Mouse (Mus musculus) megakaryocyte, embryonic 14.5 days (primary cell): Measurements from ENCODE around the gene Six5.

Experiments used
- FLI1 ChIP-seq: IDR thresholded peaks from 2 replicates; pipeline ENCODE4 v1.6.1; 2012; ENCODE audit warnings: low read length, inconsistent platforms, mixed read lengths
- GATA1 ChIP-seq: IDR thresholded peaks from 3 replicates; pipeline ENCODE4 v1.6.1; 2012; ENCODE audit warnings: mixed read lengths, low read length, inconsistent platforms, borderline replicate concordance

- TF ChIP-seq GATA1 (no peak), FLI1 (no peak)
Observed at GRCm38 (mm10) chr7:19069500-19069899, 24.9 kb upstream of the Six5 start.
